Mouse (Mus musculus) cerebellum, postnatal 10 days (tissue): ENCODE measurements at regions not wholly inside any gene's neighbourhood (a gene's known extent, or its start where the extent isn't known, plus 50 kb on each side); places are given as distances from the start of the nearest gene placed in this dataset.

Source experiments
- DNase-seq, 2 experiments: peaks; one replicate each; pipeline ENCODE4 v3.0.0; 2021; ENCODE audit warnings: mixed read lengths in 2 of 2

GRCm38 (mm10) chr9:94589672-94590071, 51.8 kb upstream of the 1190002N15Rik start:
- DNase-seq = no peak

GRCm38 (mm10) chr9:94604993-94605392, 64.7 kb upstream of the Slc9a9 start:
- DNase-seq = no peak

- peak; percentile 19 to 36 for DNase-seq
Measured at GRCm38 (mm10) chr9:94606422-94606821, 63.3 kb upstream of the Slc9a9 start.

GRCm38 (mm10) chr9:94607011-94607749, 62.5 kb upstream of the Slc9a9 start:
- no peak for DNase-seq

- no peak for DNase-seq
Measured at GRCm38 (mm10) chr9:94607750-94608106, 62.0 kb upstream of the Slc9a9 start.

- DNase-seq = no peak
Measured at GRCm38 (mm10) chr9:94610101-94610500, 59.6 kb upstream of the Slc9a9 start.

- DNase-seq = peak; percentile 93 to 95
Measured at GRCm38 (mm10) chr9:94610600-94611337, 58.9 kb upstream of the Slc9a9 start.

GRCm38 (mm10) chr9:94613891-94614671, 55.6 kb upstream of the Slc9a9 start:
- peak; percentile 76 to 80 for DNase-seq

- no peak for DNase-seq
Measured at GRCm38 (mm10) chr9:94615205-94615604, 54.5 kb upstream of the Slc9a9 start.

GRCm38 (mm10) chr9:94618079-94618786, 51.5 kb upstream of the Slc9a9 start:
- DNase-seq = no peak
